Mouse (Mus musculus) midbrain, embryonic 11.5 days (tissue): Measurements from ENCODE around the gene Trappc10. TPM values are rescaled to one million over a fixed set of nuclear protein-coding genes. Genes with fewer than 3 reads are reported as not detected.

ENCODE experiments used
- ATAC-seq: fragments of 200-750 bp; cut with Nextera tagmentation; 2 replicates; pipeline ENCODE4 v1.8.0; 2017; ENCODE audit warnings: moderate TSS enrichment, moderate library complexity; ENCODE audit not compliant: low FRiP score
- DNase-seq: peaks from one replicate; pipeline ENCODE4 v3.0.0; 2015; ENCODE audit warnings: low spot score; ENCODE audit errors: missing footprints
- H3K27ac ChIP-seq: fragments of 300-500 bp; sonication (generic); 2 replicates; pipeline ENCODE4 v1.5.1; 2014; ENCODE audit warnings: low read depth, low read length
- H3K27me3 ChIP-seq: fragments of 300-500 bp; sonication (generic); 2 replicates; pipeline ENCODE4 v1.6.1; 2014; ENCODE audit warnings: mild to moderate bottlenecking, low read length, moderate library complexity, mixed read lengths; ENCODE audit not compliant: control insufficient read depth, insufficient read depth
- H3K36me3 ChIP-seq: fragments of 300-500 bp; sonication (generic); 2 replicates; pipeline ENCODE4 v1.6.1; 2014; ENCODE audit warnings: mild to moderate bottlenecking, low read length, moderate library complexity, mixed read lengths; ENCODE audit not compliant: control insufficient read depth, insufficient read depth
- H3K4me1 ChIP-seq: fragments of 300-500 bp; sonication (generic); 2 replicates; pipeline ENCODE4 v1.6.1; 2014; ENCODE audit warnings: low read length; ENCODE audit not compliant: control insufficient read depth, insufficient read depth
- H3K4me2 ChIP-seq: fragments of 300-500 bp; sonication (generic); 2 replicates; pipeline ENCODE4 v1.6.1; 2014; ENCODE audit warnings: mild to moderate bottlenecking, moderate library complexity
- H3K4me3 ChIP-seq: fragments of 300-500 bp; sonication (generic); 2 replicates; pipeline ENCODE4 v1.5.1; 2014; ENCODE audit warnings: low read depth, low read length
- H3K9ac ChIP-seq: fragments of 300-500 bp; sonication (generic); 2 replicates; pipeline ENCODE4 v1.6.1; 2014; ENCODE audit warnings: low read length
- H3K9me3 ChIP-seq: fragments of 300-500 bp; sonication (generic); 2 replicates; pipeline ENCODE4 v1.6.1; 2016; ENCODE audit warnings: low read length; ENCODE audit not compliant: control insufficient read depth
- WGBS: fragments of 180-500 bp; shearing (Covaris S2); extraction: QIAGEN DNeasy Blood & Tissue Kit; methylation state at CpG from one replicate; pipeline ENCODE4 v1.1.7; 2014; 5-methylcytosine and 5-hydroxymethylcytosine counted together
- polyA plus RNA-seq: library from polyadenylated mRNA; unstranded; fragments of >200 nt; fragmentation: Nextera tagmentation; extraction: Ambion mirVana; gene quantifications from 2 replicates; pipeline ENCODE4 v1.2.1, GENCODE M21; 2014

Trappc10 gene
- polyA plus RNA-seq, 1 experiment from 2014 or later: 16.7 TPM

GRCm38 (mm10) chr10:78245225-78245547 is 745 bp upstream of the Trappc10 start:
- peak; percentile 10 for ATAC-seq
- Histone ChIP-seq H3K27ac (no peak overlapping the region), H3K36me3 (no peaks in the 10 kb centered on the region), H3K4me3 (peak overlapping the region; percentile 92), H3K9ac (peak overlapping the region; percentile 79; the same call in 1 of the 2 replicates), H3K4me1 (peaks cover 10% of the 10 kb centered on the region), H3K27me3 (no peaks in the 10 kb centered on the region), H3K4me2 (peak overlapping the region; percentile 94), H3K9me3 (no peaks in the 10 kb centered on the region)
- DNase-seq: no peak
- 16% methylated on average over 7 of the region's 7 CpGs for WGBS

DNA sequence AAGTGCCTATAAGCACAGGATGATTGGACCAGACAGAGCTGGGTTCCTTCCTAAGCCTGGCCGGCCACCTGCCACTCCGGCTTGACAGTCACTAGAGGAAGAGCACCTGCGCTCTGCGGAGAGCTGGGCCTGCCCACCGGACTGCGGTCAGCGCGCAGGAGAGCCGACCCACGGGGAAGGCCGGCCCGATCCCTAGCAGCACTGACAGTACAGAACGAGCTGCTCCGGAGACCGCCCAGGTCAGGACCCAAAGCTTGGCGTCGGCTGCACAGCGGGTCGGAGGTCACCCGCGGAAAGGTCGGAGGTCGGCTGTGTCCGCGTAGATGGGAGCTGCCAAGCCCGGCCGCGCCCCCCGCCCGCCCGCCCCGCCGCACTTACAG is 393 bp downstream of the Trappc10 start:
- Histone ChIP-seq H3K4me1 (peaks cover 10% of the 10 kb centered on the region), H3K9ac (peak overlapping the region; percentile 79), H3K9me3 (no peaks in the 10 kb centered on the region), H3K4me3 (peak overlapping the region; percentile 92), H3K36me3 (no peaks in the 10 kb centered on the region), H3K4me2 (peak overlapping the region; percentile 94), H3K27me3 (no peaks in the 10 kb centered on the region), H3K27ac (no peak overlapping the region)
- ATAC-seq: peak; percentile 68
- WGBS: under 1% methylated on average over 31 of the region's 33 CpGs
- DNase-seq: peak; percentile 92

DNA sequence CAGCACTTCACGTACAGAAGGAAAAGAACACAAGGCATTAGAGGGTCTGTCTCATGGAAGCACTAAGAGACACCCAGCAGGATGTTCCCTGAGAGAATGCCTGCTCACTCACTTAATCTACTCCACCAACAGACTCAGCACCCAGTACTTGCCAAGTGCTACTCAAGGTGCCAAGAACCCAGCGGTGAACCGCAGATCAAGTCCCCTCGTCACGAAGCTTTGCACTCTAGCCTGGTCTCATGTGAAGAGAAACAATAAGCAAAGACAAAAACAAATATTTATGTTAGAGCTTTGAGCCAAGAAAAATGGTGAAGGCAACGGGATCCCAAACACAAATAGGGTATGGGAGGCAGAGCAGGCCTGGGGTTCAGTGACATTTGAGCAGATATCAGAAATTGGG is 5.5 kb downstream of the Trappc10 start:
- Histone ChIP-seq H3K27ac (no peak overlapping the region), H3K9ac (no peak overlapping the region), H3K4me2 (no peak overlapping the region), H3K27me3 (no peaks in the 10 kb centered on the region), H3K36me3 (no peaks in the 10 kb centered on the region), H3K4me1 (peaks cover 10% of the 10 kb centered on the region), H3K4me3 (no peak overlapping the region), H3K9me3 (no peaks in the 10 kb centered on the region)
- 73% methylated on average over 6 of the region's 6 CpGs for WGBS
- DNase-seq: no peak
- no peak for ATAC-seq

- ATAC-seq (no peak), DNase-seq (no peak)
- no peak overlapping the region for H3K4me3 ChIP-seq
- WGBS: 95% methylated on average over 5 of the region's 5 CpGs
- no peak overlapping the region for H3K27ac ChIP-seq
- H3K9me3 ChIP-seq: no peaks in the 10 kb centered on the region
- no peaks in the 10 kb centered on the region for H3K36me3 ChIP-seq
- H3K4me1 ChIP-seq: peaks cover 4% of the 10 kb centered on the region
- no peaks in the 10 kb centered on the region for H3K27me3 ChIP-seq
- H3K4me2 ChIP-seq: no peak overlapping the region
- no peak overlapping the region for H3K9ac ChIP-seq
These were observed 6.1 kb downstream of the Trappc10 start for GRCm38 (mm10) chr10:78238297-78238696.

DNA sequence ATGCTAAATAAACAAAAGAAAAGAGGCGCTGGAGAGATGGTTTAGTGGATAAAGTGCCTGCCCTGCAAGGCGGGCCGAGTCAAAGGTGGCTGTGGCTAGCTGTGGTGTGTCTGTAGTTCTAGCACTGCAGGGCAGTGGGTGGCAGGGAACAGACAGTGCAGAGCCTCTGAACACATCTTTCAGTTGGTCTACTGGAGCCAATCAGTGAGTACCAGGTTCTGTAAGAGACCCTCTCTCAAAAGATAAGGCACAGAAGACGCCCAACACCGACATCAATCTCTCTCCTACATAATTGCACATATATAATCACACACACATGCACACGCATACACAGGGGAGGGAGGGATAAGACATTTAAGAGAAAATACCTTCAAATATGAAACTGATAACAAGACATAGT is 6.6 kb downstream of the Trappc10 start:
- H3K27ac ChIP-seq: no peak overlapping the region
- no peak overlapping the region for H3K4me2 ChIP-seq
- no peaks in the 10 kb centered on the region for H3K9me3 ChIP-seq
- ATAC-seq: no peak
- H3K36me3 ChIP-seq: no peaks in the 10 kb centered on the region
- no peak for DNase-seq
- no peaks in the 10 kb centered on the region for H3K4me1 ChIP-seq
- H3K27me3 ChIP-seq: no peaks in the 10 kb centered on the region
- no peak overlapping the region for H3K9ac ChIP-seq
- no peak overlapping the region for H3K4me3 ChIP-seq
- WGBS: 87% methylated on average over 6 of the region's 6 CpGs

- Histone ChIP-seq H3K9me3 (no peaks in the 10 kb centered on the region), H3K27me3 (no peaks in the 10 kb centered on the region), H3K4me3 (no peak overlapping the region), H3K4me1 (no peaks in the 10 kb centered on the region), H3K36me3 (no peaks in the 10 kb centered on the region), H3K9ac (no peak overlapping the region), H3K27ac (no peak overlapping the region), H3K4me2 (no peak overlapping the region)
- no peak for ATAC-seq
- DNase-seq: no peak
- 88% methylated on average over 8 of the region's 8 CpGs for WGBS
These were observed 7.4 kb downstream of the Trappc10 start for GRCm38 (mm10) chr10:78236885-78237629.

DNA sequence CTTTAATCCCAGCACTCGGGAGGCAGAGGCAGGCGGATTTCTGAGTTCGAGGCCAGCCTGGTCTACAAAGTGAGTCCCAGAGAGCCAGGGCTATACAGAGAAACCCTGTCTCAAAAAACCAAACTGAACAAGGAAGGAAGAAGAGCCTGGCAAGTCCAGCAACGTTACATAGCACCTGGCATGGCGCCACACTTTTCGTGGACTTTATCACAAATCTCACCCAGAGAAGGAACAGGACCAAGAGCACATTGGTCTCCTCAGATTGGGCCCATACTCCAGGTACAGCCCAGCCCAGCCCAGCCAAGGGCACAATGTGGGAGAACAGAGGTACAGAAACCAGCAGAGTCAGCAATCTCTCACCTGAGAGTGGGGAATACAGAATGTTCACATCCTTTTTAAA is 10.7 kb downstream of the Trappc10 start:
- H3K9ac ChIP-seq: no peak overlapping the region
- DNase-seq: no peak
- no peak overlapping the region for H3K4me2 ChIP-seq
- H3K27ac ChIP-seq: no peak overlapping the region
- no peaks in the 10 kb centered on the region for H3K9me3 ChIP-seq
- no peak overlapping the region for H3K4me3 ChIP-seq
- no peaks in the 10 kb centered on the region for H3K36me3 ChIP-seq
- no peak for ATAC-seq
- no peaks in the 10 kb centered on the region for H3K27me3 ChIP-seq
- no peaks in the 10 kb centered on the region for H3K4me1 ChIP-seq
- WGBS: 93% methylated on average over 6 of the region's 6 CpGs

DNA sequence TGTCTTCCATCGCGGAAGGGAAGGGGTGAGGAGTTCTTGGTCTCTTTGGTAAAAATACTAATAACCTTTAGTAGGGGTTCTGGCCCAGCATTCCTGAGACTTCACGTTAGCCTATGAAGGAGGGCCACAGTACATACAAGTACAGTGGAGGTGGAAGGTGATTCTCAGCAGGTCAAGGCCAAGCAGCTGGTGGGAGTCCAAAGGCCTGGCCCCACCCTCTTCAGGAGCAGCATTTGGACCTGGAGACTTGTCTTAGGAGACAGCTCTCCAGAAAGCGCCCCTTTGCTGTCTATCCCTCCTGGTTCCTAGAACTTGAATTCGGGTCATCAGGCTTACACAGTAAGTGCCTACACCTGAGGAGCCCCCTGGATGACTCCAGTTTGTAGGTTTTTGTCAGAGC is 11.3 kb downstream of the Trappc10 start:
- no peak overlapping the region for H3K4me2 ChIP-seq
- DNase-seq: no peak
- H3K27me3 ChIP-seq: no peaks in the 10 kb centered on the region
- H3K9me3 ChIP-seq: no peaks in the 10 kb centered on the region
- H3K4me3 ChIP-seq: no peak overlapping the region
- no peak for ATAC-seq
- H3K27ac ChIP-seq: no peak overlapping the region
- 93% methylated on average over 5 of the region's 5 CpGs for WGBS
- no peaks in the 10 kb centered on the region for H3K4me1 ChIP-seq
- no peaks in the 10 kb centered on the region; the same call in 1 of the 2 replicates for H3K36me3 ChIP-seq
- H3K9ac ChIP-seq: no peak overlapping the region

DNA sequence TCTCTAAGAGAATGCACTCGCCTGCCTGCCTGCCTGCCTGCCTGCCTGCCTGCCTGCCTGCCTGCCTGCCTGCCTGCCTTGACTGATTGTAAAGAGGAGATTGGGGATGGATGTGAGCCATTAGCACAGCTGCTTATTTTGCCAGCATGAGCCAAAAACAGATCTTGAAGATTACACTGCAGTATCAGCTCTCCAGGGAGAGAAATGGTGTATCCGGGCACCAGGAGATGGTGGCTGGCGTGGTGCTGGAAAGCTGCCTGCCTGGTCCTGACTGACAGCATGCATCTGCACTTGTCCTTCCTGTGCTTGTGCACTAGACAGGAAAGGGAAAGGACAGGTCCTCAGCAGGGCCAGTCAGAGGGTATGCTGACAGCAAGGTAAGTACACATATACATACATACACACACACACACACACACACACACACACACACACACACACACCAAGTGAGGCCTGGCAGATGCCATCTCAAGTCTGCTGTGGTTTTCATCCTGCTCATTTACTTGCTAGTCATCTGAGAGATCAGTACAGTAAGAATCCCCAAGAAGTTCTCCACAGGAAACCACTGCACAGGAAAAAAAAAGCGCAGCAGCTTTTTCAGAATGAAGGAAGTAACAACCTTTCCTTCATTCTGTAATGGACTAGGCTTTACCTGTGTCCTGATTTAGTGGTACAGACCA is 12.0 kb downstream of the Trappc10 start:
- no peaks in the 10 kb centered on the region for H3K4me1 ChIP-seq
- WGBS: 94% methylated on average over 4 of the region's 4 CpGs
- no peak overlapping the region for H3K27ac ChIP-seq
- no peak overlapping the region for H3K4me2 ChIP-seq
- no peaks in the 10 kb centered on the region for H3K27me3 ChIP-seq
- H3K36me3 ChIP-seq: peaks cover 2% of the 10 kb centered on the region; the same call in 1 of the 2 replicates
- ATAC-seq (no peak), DNase-seq (no peak)
- H3K9me3 ChIP-seq: no peaks in the 10 kb centered on the region
- H3K9ac ChIP-seq: no peak overlapping the region
- H3K4me3 ChIP-seq: no peak overlapping the region
